Mouse (Mus musculus): ENCODE results near the gene Zfp989. TPM values are rescaled to one million over a fixed set of nuclear protein-coding genes. Genes with fewer than 3 reads are reported as not detected.
"Not testable (repeated sequence)": the region's sequence is repeated elsewhere in the genome, so short reads cannot be mapped to it uniquely, and the experiment has no call there.

Gene Zfp989
- not detected for total RNA-seq (2018; cell fraction: chromatin; rRNA removed)
- total RNA-seq (2018; cell fraction: cytosol; rRNA removed), result under 1 TPM in 8 of 26 experiments, not detected in 18; 0.04 to 0.10 (median 0.09) TPM
- under 1 TPM in 1 of 26 experiments, not detected in 25; 0.30 TPM for total RNA-seq (2018; cell fraction: nucleus; rRNA removed)
- polyA plus RNA-seq (2018), result 0.13 TPM in 1 of 3 replicates, not detected in the others

DNA sequence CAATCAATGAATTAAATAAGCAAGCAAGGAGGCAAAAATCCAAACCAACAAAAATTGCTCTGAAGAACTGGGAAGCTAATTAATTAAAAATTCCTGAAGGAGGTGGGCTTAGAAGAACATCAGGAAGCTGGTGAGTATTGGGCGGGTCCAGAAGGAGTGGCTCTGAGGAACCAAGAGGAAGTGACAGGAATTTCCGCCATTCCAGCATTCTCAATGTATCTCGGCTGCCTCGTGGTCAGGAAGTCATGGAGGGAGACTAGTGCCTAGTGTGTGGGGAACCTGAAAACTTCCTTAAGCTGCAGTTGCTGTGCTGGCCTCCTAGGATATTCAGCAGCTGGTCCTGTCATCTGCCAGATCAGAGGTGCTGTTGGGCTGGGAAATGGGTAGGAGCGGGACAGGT, at the start of gene Zfp989:
Gene Zfp989, plus strand, starts transcription at position 220 of the 400 bp plus-strand sequence.
- WGBS (ENCODE audit: missing documents), result no CpG with 5 or more reads among the region's 5 CpGs
- not testable (repeated sequence) for H3K36me3 ChIP-seq (ENCODE audit: inconsistent target); H3K79me2 ChIP-seq (ENCODE audit: inconsistent target); H3K4me3 ChIP-seq (ENCODE audit: inconsistent target); H3K27ac ChIP-seq

DNA sequence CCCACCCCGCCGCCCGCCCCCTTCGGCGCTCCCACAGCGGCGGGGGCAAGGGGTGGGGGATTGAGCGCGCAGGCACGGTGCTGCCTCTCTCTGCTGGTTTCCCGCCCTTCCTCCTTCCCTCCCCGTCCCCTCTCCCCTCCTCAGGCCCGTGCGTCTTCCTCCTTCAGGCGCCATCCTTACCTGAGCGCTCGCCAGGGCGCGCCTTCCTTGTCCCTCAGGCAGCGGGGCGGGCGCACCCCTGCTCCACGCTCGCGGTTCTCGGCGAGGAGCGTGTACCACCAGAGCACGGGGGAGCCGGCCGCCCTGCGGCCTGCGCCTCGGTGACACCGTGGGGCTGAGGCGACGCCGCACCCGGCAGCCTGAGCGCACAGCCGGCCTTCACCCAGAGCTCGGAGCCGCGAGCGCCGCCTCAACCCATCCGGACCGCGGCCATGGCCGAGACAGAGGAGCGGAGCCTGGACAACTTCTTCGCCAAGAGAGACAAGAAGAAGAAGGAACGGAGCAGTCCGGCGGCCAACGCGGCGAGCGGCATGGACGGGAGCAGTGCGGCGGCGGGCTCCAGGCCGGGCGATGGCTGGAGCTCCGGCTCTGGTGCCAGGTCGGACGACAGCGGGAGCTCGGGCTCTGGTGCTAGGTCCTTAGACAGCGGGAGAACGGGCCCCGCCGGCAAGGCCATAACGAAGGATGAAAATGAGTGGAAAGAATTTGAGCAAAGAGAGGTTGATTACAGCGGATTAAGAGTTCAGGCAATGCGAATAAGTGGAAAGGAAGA, 39.3 kb upstream of the Zfp989 start:
- no peak overlapping the region for H3K4me3 ChIP-seq (ENCODE audit: inconsistent target)
- 14% methylated on average over 62 of the region's 77 CpGs for WGBS (ENCODE audit: missing documents)
- H3K79me2 ChIP-seq (ENCODE audit: inconsistent target), result no peaks in the 10 kb centered on the region
- H3K36me3 ChIP-seq (ENCODE audit: inconsistent target), result no peaks in the 10 kb centered on the region
- no peak overlapping the region for H3K27ac ChIP-seq

DNA sequence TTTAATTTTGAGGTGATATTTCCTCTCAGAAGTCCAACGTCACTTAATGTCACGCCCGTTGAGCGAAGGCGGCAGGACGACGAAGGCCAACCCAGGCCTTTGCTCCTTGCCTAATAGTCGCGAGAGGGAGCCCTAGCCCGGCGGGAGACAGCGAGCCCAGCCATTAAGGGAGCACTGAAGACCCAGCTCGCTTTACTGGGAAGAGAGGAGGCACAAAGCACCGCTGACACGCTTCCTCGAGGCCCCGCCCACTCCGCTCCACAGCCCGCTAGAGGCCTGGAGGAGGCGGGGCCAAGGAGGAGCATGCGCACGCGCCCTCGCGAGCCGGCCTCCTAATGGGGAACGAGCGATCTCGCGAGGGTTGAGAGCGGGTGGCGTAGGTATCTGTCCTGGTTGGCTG, 30.1 kb upstream of the Zfp989 start:
- H3K27ac ChIP-seq; H3K36me3 ChIP-seq (ENCODE audit: inconsistent target); H3K79me2 ChIP-seq (ENCODE audit: inconsistent target); H3K4me3 ChIP-seq (ENCODE audit: inconsistent target): not testable (repeated sequence)
- 64% methylated on average over 27 of the region's 32 CpGs for WGBS (ENCODE audit: missing documents)

DNA sequence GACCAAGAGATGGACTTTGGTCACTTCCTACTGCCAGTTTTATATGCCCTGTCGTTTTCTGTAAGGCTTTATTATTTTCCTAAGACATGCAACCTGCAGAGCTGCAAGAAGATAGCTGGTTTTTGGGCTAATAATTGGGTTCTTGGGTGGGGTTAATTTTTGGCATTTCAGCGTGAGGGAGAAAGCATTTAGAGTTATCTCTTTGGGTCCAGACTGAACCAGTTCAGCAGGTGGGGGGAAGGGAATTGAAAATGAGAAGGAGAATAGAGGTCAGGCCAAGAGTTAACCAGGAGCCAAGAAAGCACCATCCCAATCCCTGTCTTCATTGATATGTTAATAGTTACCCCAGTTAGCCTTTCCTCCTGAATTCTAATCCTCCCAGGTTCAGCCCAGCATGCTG, 4.8 kb downstream of the Zfp989 start:
- H3K4me3 ChIP-seq (ENCODE audit: inconsistent target); H3K36me3 ChIP-seq (ENCODE audit: inconsistent target); H3K79me2 ChIP-seq (ENCODE audit: inconsistent target); H3K27ac ChIP-seq: not testable (repeated sequence)
- WGBS (ENCODE audit: missing documents), result 29% methylated on average over 1 of the region's 2 CpGs

DNA sequence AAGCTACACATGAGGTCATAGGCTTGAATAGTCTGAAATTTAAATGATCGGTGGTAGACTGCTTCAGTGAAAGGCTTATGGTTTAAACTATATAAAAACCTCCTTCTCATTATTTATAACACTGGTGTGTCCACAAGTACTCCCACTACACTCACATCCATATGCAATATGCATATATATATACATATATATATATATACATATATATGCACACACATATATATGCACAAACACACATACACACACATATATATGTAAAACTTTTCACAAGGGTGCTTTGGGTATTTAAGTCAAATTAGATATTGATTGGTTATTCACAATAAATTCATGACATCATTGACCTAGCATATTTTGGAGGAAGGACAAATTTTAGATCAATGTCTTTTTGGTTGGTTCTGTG, 46.6 kb downstream of the Zfp989 start:
- WGBS (ENCODE audit: missing documents), result no CpG with 5 or more reads among the region's 1 CpGs
- H3K36me3 ChIP-seq (ENCODE audit: inconsistent target); H3K27ac ChIP-seq; H3K4me3 ChIP-seq (ENCODE audit: inconsistent target); H3K79me2 ChIP-seq (ENCODE audit: inconsistent target): not testable (repeated sequence)

DNA sequence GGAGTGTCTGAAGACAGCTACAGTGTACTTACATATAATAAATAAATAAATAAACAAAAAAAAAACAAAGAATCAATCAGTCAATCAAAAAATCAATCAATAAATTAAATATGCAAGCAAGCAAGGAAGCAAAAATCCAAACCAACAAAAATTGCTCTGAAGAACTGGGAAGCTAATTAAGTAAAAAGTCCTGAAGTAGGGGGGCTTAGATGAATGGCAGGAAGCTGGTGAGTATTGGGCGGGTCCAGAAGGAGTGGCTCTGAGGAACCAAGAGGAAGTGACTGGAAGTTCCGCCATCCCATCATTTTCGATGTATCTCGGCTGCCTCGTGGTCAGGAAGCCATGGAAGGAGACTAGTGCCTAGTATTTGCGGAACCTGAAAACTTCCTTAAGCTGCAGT, 49.8 kb downstream of the Zfp989 start, which contains the start of gene Rex2:
Gene Rex2, plus strand, starts transcription at position 301 of the 400 bp plus-strand sequence.
- H3K27ac ChIP-seq; H3K79me2 ChIP-seq (ENCODE audit: inconsistent target); H3K36me3 ChIP-seq (ENCODE audit: inconsistent target); H3K4me3 ChIP-seq (ENCODE audit: inconsistent target): not testable (repeated sequence)
- no CpG with 5 or more reads among the region's 6 CpGs for WGBS (ENCODE audit: missing documents)

DNA sequence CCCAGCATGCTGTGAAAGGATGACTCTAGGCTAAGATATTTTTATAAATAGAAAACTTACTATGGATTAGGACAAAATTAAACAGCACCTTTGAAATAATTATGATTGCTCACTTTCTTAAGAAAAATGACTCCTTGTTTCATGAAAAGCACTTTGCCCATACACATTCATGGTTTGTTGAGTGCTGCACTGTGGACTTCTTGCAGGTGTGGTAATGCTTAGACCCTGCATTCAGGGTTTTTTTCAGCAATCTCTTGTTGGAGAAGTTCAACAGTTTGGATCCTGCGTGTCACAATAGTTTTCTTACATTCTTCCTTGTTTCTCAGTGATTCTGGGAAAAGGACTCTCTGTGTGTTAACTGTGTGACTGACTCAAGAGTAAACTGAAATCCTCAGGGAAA, 54.6 kb downstream of the Zfp989 start:
- not testable (repeated sequence) for H3K4me3 ChIP-seq (ENCODE audit: inconsistent target); H3K27ac ChIP-seq; H3K79me2 ChIP-seq (ENCODE audit: inconsistent target); H3K36me3 ChIP-seq (ENCODE audit: inconsistent target)
- WGBS (ENCODE audit: missing documents), result 50% methylated on average over 1 of the region's 1 CpGs

DNA sequence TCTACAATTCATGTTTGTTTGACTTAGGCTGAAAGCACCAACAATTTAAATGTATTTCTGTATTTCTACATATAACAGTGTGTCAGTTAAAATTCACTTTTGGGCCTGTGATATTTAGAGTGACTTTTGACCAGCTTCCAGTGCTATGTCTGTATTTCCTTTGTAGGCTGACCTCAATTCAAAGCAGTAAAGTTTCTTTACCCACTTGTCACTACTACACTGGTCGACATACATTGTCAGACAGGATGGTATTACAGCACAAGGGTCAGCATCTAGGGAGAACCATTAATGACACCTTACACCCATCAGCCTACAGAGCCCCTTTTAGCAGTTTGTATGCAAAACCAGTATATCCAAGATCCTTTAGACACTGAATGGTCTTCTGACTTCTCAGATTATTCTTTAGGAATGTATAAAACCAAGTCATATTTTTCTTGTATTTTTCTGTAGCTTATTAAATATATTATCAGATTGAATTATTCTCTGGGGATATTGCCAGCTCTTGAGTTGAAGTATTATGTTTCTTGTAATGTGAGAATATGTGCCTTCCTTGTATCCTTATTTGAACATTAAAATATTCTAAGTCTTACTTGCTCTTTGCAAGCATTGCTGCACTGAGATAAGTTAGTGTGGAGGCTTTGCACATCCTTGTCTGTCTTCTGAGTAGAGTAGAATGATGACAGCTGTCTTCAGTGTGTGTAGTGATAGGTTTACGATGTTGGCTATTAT, 59.7 kb downstream of the Zfp989 start:
- not testable (repeated sequence) for H3K4me3 ChIP-seq (ENCODE audit: inconsistent target); H3K36me3 ChIP-seq (ENCODE audit: inconsistent target); H3K79me2 ChIP-seq (ENCODE audit: inconsistent target); H3K27ac ChIP-seq
- no CpG with 5 or more reads among the region's 2 CpGs for WGBS (ENCODE audit: missing documents)

Other genes with a start within 250 kb of the Zfp989 start
- not detected in 3 replicates for gene Gm21411, start 62.4 kb upstream of the Zfp989 start, polyA plus RNA-seq (2018)
- gene Rex2, start 49.9 kb downstream of the Zfp989 start, polyA plus RNA-seq (2018), result not detected in 3 replicates
- 67.3 to 187 TPM (median 69.9 TPM) in 3 replicates for gene Zfp991, start 160.1 kb downstream of the Zfp989 start, polyA plus RNA-seq (2018)